Comparison of ENCODE assay signal across 24 mouse cellular contexts in the genomic region with DNA sequence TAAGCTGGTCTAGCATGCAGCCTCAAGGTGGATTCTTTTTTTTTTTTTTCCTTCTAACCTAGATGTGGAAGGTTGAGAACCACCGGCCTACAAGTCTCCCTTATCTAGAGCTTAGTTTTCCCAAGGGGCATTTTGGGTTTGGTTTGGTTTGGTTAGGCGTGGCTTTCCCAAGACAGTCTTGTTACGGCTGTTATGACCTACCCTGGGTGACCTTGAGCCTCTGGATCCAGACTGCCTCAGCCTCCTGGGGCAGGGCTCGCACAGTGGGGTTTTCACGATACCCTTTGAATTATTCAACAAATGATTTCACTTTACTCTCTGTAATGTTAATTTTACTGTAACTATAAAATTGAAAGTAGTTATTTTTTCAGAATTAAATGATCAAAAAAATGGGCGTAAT. TPM values are rescaled to one million over a fixed set of nuclear protein-coding genes. Genes with fewer than 3 reads are reported as not detected.
"Had no signal": no experiment of that assay in that cellular context is flagged by ENCODE, and none has a peak within 500 bp of the region (broad histone marks: within the 10 kb centered on the region; RNA-seq: fewer than 3 reads in every experiment).

No protein-coding gene starts in this region.

- H3K4me1 ChIP-seq: heart, embryonic 10.5 days; heart, embryonic 15.5 days; limb, embryonic 13.5 days; limb, embryonic 15.5 days had no signal

- H3K27ac ChIP-seq: heart, embryonic 10.5 days; heart, embryonic 13.5 days; heart, embryonic 15.5 days; hindbrain, embryonic 13.5 days; hindbrain, embryonic 15.5 days; hindbrain, postnatal 0 days; layer of hippocampus, adult 2 months; left cerebral cortex, adult 2 months; limb, embryonic 13.5 days; limb, embryonic 15.5 days; liver, embryonic 12.5 days; liver, embryonic 14.5 days had no signal

- H3K4me3 ChIP-seq: heart, embryonic 10.5 days; heart, embryonic 13.5 days; heart, embryonic 15.5 days; hindbrain, embryonic 13.5 days; hindbrain, embryonic 15.5 days; layer of hippocampus, adult 2 months; left cerebral cortex, adult 2 months; limb, embryonic 13.5 days; limb, embryonic 15.5 days; liver, embryonic 12.5 days had no signal

- ATAC-seq: hindbrain, postnatal 0 days; intestine, embryonic 16.5 days; liver, embryonic 12.5 days had no signal

- DNase-seq: gastrocnemius, postnatal 14 days; gastrocnemius, postnatal 36 days; heart, adult 18-20 months; heart, postnatal 14 days; heart, postnatal 36 days; kidney, adult 11 months; kidney, adult 2 months; kidney, postnatal 10 days; kidney, postnatal 25 days; kidney, postnatal 4 days had no signal

- H3K27me3 ChIP-seq: heart, embryonic 15.5 days; hindbrain, embryonic 13.5 days; hindbrain, embryonic 15.5 days; limb, embryonic 15.5 days had no signal

- H3K4me2 ChIP-seq: heart, embryonic 13.5 days; heart, embryonic 15.5 days; hindbrain, embryonic 13.5 days; hindbrain, embryonic 15.5 days; limb, embryonic 13.5 days; limb, embryonic 15.5 days; liver, embryonic 12.5 days had no signal

- H3K9ac ChIP-seq: heart, embryonic 13.5 days; heart, embryonic 15.5 days; hindbrain, embryonic 13.5 days; hindbrain, embryonic 15.5 days; limb, embryonic 13.5 days; limb, embryonic 15.5 days; liver, embryonic 12.5 days; liver, embryonic 14.5 days had no signal

- H3K9me3 ChIP-seq: heart, embryonic 10.5 days; heart, embryonic 13.5 days; heart, embryonic 15.5 days; hindbrain, embryonic 13.5 days; hindbrain, embryonic 15.5 days; limb, embryonic 13.5 days; limb, embryonic 15.5 days; liver, embryonic 12.5 days had no signal

RNA-seq across cellular contexts. Expression of a gene that starts 31.9 kb away (rescaled TPM):
- total RNA-seq: hematopoietic stem cell, adult 5-6 weeks had no signal
